Mouse (Mus musculus): Measurements from ENCODE around the gene S100g.

The S100g gene

GRCm38 (mm10) chrX:162964383-162964782 is at the start of gene S100g:
Gene S100g, minus strand, starts transcription at chrX:162964599.
- DNase-seq (ENCODE audit: low spot score) = no peak

GRCm38 (mm10) chrX:162992121-162992520 is 27.7 kb upstream of the S100g start:
- no peak for DNase-seq (ENCODE audit: low spot score)

GRCm38 (mm10) chrX:162991396-162991795 is 27.0 kb upstream of the S100g start:
- DNase-seq (ENCODE audit: low spot score) = no peak

GRCm38 (mm10) chrX:162986876-162987495 is 22.6 kb upstream of the S100g start:
- DNase-seq (ENCODE audit: low spot score) = no peak

DNA sequence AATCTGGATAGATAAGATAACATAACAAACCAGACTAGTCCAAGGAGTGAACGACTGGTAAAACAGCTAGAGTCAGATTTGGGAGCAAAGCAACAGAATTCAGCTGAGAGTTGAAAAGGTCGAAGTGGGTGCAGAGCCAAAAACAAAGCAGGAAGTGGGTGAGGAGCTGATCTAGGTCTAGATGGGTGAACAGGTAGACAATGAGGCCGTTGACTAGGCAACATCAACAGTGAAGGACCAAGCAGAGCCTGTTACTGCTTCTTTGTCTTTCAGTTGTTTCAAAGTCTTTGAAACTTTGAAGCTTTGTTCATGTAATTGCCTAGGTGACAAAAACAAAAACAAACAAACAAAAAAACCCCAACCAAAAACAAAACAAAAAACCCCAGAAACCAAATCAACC is 11.8 kb upstream of the S100g start:
- no peak for DNase-seq (ENCODE audit: low spot score)

- DNase-seq (ENCODE audit: low spot score) = no peak
Measured at GRCm38 (mm10) chrX:162967456-162967855, 3.1 kb upstream of the S100g start.

DNA sequence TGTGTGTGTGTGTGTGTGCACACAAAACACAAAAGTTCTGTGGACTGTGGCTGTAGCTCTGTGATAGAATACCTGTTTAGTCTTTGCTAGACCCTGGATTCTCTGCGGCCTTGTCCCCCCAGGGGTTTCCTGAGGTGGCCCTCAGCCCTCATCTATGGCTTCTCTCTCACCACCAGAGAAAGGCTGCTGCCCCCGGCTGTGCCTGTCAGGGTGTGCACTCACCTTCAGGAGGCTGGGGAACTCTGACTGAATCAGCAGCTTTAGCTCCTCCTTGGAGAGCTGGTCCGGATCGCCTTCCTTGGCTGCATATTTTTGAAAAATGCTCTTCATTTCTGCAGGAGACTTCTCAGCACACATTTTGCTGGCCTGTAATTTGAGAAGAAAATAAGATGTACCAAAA is 559 bp downstream of the S100g start:
- no peak for DNase-seq (ENCODE audit: low spot score)

- no peak for DNase-seq (ENCODE audit: low spot score)
Measured at GRCm38 (mm10) chrX:162957921-162958320, 6.5 kb downstream of the S100g start.

GRCm38 (mm10) chrX:162949811-162950439 is 14.5 kb downstream of the S100g start:
- DNase-seq (ENCODE audit: low spot score) = peak; percentile 74

- no peak for DNase-seq (ENCODE audit: low spot score)
Measured at GRCm38 (mm10) chrX:162942027-162942426, 22.4 kb downstream of the S100g start.

DNA sequence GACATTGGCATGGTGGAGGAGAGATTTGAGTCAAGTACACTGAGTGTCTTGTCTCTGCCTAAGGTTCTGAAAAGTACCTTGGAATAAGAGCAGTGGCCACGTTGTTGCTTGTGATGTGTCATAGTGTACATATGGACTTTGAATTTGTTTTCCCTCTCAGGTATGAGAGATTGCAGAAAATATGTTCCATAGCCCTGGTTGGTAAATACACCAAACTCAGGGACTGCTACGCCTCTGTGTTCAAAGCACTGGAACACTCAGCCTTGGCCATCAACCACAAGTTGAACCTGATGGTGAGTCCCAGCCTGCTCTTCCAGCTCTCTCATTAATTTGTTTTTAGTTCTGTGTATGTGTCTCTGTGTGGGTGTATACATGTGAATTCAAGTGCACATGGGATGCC is 32.9 kb downstream of the S100g start:
- DNase-seq (ENCODE audit: low spot score) = no peak

GRCm38 (mm10) chrX:162921487-162922125 is 42.8 kb downstream of the S100g start:
- DNase-seq (ENCODE audit: low spot score) = no peak

DNA sequence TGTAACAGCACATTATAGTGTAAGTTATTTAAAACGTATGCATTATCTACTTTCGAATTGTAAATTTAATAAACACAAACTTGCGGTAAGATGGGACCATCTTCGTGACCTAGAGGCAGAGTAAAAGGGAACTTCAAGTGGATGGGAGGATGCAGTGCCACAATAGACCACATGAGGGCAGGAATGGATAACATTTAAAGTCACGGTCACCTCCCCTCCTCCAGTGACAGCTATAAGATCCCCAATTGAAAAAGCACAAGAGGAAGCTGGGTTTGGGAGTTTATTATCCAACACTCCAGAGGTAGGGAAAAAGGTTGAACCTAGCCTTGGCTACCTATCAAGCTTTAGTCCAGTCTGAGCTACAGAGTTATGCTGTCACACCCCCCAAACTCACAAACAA is 48.7 kb downstream of the S100g start:
- DNase-seq (ENCODE audit: low spot score) = peak; percentile 81

GRCm38 (mm10) chrX:162913651-162914050 is 50.7 kb downstream of the S100g start:
- DNase-seq (ENCODE audit: low spot score) = no peak

Measured in retina, embryonic 14.5 days (tissue).